ENCODE assay signal across 20 mouse cellular contexts in genomic region chr9:70688301-70688968, GRCm38 (mm10). TPM values are rescaled to one million over a fixed set of nuclear protein-coding genes. Genes with fewer than 3 reads are reported as not detected.
DNase-seq lines count a peak whose midpoint lies in the region; ATAC-seq and TF ChIP-seq lines count a peak whose summit lies in the region.
"Had no signal": no experiment of that assay in that cellular context is flagged by ENCODE, and none has a peak within 500 bp of the region (broad histone marks: within the 10 kb centered on the region; RNA-seq: fewer than 3 reads in every experiment).

No protein-coding gene starts in this region.

- H3K4me3 ChIP-seq in heart, embryonic 12.5 days: no peak overlapping the region
- H3K4me3 ChIP-seq in heart, adult 2 months: no peak overlapping the region
- H3K4me3 ChIP-seq: embryonic facial prominence, embryonic 15.5 days; forebrain, embryonic 13.5 days; heart, embryonic 10.5 days; hindbrain, embryonic 13.5 days; limb, embryonic 15.5 days; midbrain, embryonic 13.5 days had no signal

- H3K4me1 ChIP-seq in heart, embryonic 12.5 days (replicated peaks): peaks cover 43% of the 10 kb centered on the region
- peaks cover 10% of the 10 kb centered on the region for H3K4me1 ChIP-seq in heart, adult 2 months (ENCODE audit: control insufficient read depth, insufficient read depth, low read length)
- H3K4me1 ChIP-seq: embryonic facial prominence, embryonic 15.5 days; forebrain, embryonic 13.5 days; hindbrain, embryonic 13.5 days; limb, embryonic 15.5 days had no signal

- H3K9ac ChIP-seq in heart, embryonic 12.5 days: no peak overlapping the region
- H3K9ac ChIP-seq in heart, adult 2 months (ENCODE audit: low read depth, low read length): no peak overlapping the region
- H3K9ac ChIP-seq: embryonic facial prominence, embryonic 15.5 days; forebrain, embryonic 13.5 days; hindbrain, embryonic 13.5 days; limb, embryonic 15.5 days; midbrain, embryonic 13.5 days had no signal

- intact Hi-C loops in heart, adult 2 months (cut with DNase I): loop anchor here (5.0 kb wide), 1 partner anchor 189 kb away; no protein-coding TSS in a partner anchor

- TF ChIP-seq POLR2A in heart, adult 2 months (IDR thresholded peaks at IDR 0.05; ENCODE audit: insufficient read depth, low read depth, low read length): no peak

- H3K79me2 ChIP-seq in heart, adult 2 months (replicated peaks; ENCODE audit: control insufficient read depth, insufficient read depth, low read length): peaks cover 5% of the 10 kb centered on the region

- TF ChIP-seq EP300 in heart, adult 2 months (IDR thresholded peaks at IDR 0.05; ENCODE audit: insufficient read depth, low read depth, low read length): no peak

- no peaks in the 10 kb centered on the region for H3K27me3 ChIP-seq in heart, embryonic 12.5 days (replicated peaks)
- no peaks in the 10 kb centered on the region for H3K27me3 ChIP-seq in heart, adult 2 months (ENCODE audit: control insufficient read depth, insufficient read depth, low read length)
- H3K27me3 ChIP-seq: embryonic facial prominence, embryonic 15.5 days; forebrain, embryonic 13.5 days; hindbrain, embryonic 13.5 days; limb, embryonic 15.5 days; midbrain, embryonic 13.5 days had no signal

- no peak overlapping the region for H3K4me2 ChIP-seq in heart, embryonic 12.5 days
- H3K4me2 ChIP-seq: embryonic facial prominence, embryonic 15.5 days; forebrain, embryonic 13.5 days; hindbrain, embryonic 13.5 days; limb, embryonic 15.5 days; midbrain, embryonic 13.5 days had no signal

- TF ChIP-seq CTCF in heart, adult 2 months (IDR thresholded peaks at IDR 0.05): no peak

- 40% methylated on average over 2 of the region's 2 CpGs for WGBS in heart, embryonic 12.5 days
- whole genome bisulfite sequencing in heart, adult 2 months: 59% methylated on average over 2 of the region's 2 CpGs

- DNase-seq in heart, adult 2 months: no peak
- peak; percentile 93 for DNase-seq in 416B (ENCODE audit: low read depth)
- peak; percentile 57 for DNase-seq in Muller cell, postnatal 12 days (ENCODE audit: inconsistent ontology term)
- no peak for DNase-seq in right cerebral cortex, postnatal 25 days
- DNase-seq: adrenal gland, postnatal 10 days; cerebellum, adult 8-10 months; kidney, postnatal 10 days; lung, postnatal 4 days; thymus, postnatal 14 days had no signal

- ATAC-seq in heart, embryonic 12.5 days (ENCODE audit: insufficient number of reproducible peaks, low FRiP score): peak; percentile 51; the same call in 1 of the 2 replicates
- peak; percentile 71 for ATAC-seq in megakaryocyte progenitor cell, adult 5-6 weeks (replicated peaks; ENCODE audit: poor library complexity)
- ATAC-seq in CD4-positive, CD25-positive, alpha-beta regulatory T cell, adult 4 months: no peak
- ATAC-seq: forebrain, embryonic 13.5 days; intestine, embryonic 16.5 days; midbrain, embryonic 13.5 days had no signal

- H3K9me3 ChIP-seq in heart, embryonic 12.5 days (replicated peaks): no peaks in the 10 kb centered on the region
- H3K9me3 ChIP-seq: embryonic facial prominence, embryonic 15.5 days; forebrain, embryonic 13.5 days; heart, embryonic 10.5 days; hindbrain, embryonic 13.5 days; limb, embryonic 15.5 days; midbrain, embryonic 13.5 days had no signal

- H3K27ac ChIP-seq in heart, embryonic 12.5 days (ENCODE audit: poor library complexity, severe bottlenecking): no peak overlapping the region; the same call in 1 of the 2 replicates
- H3K27ac ChIP-seq in heart, adult 2 months: no peak overlapping the region
- H3K27ac ChIP-seq: embryonic facial prominence, embryonic 15.5 days; forebrain, embryonic 13.5 days; heart, embryonic 10.5 days; hindbrain, embryonic 13.5 days; limb, embryonic 15.5 days; midbrain, embryonic 13.5 days had no signal

- H3K36me3 ChIP-seq in heart, embryonic 12.5 days: no peaks in the 10 kb centered on the region
- H3K36me3 ChIP-seq in heart, adult 2 months (ENCODE audit: control insufficient read depth, insufficient read depth, low read length): peaks cover 24% of the 10 kb centered on the region
- H3K36me3 ChIP-seq: embryonic facial prominence, embryonic 15.5 days; heart, embryonic 10.5 days; hindbrain, embryonic 13.5 days; limb, embryonic 15.5 days; midbrain, embryonic 13.5 days had no signal

RNA-seq across cellular contexts. Expression of gene Adam10, which starts 9.6 kb away (rescaled TPM):
- polyA plus RNA-seq in heart, embryonic 12.5 days (2016; fragmentation: Nextera tagmentation; extraction: Ambion mirVana): 106 and 107 TPM in 2 replicates
- 10 to 100 TPM; 37.0 to 39.2 TPM for total RNA-seq in heart, adult 2 months (2021)
- polyA plus RNA-seq in heart, adult 2 months (2012; rRNA removed): 9.5 and 20.7 TPM in 2 replicates
- 105 and 107 TPM in 2 replicates for total RNA-seq in megakaryocyte progenitor cell, adult 5-6 weeks (2015)
- total RNA-seq in megakaryocyte progenitor cell, adult 5-6 weeks (2017): 42.0 and 51.7 TPM in 2 replicates
- polyA plus RNA-seq in CD4-positive, CD25-positive, alpha-beta regulatory T cell, adult 4 months (2017; shearing (Covaris generic)): 10 to 100 TPM; 62.4 to 65.8 TPM

RNA-seq across cellular contexts. Expression of gene Mindy2, which starts 31.5 kb away (rescaled TPM):
- 14.7 and 16.1 TPM in 2 replicates for polyA plus RNA-seq in heart, embryonic 12.5 days (2016; fragmentation: Nextera tagmentation; extraction: Ambion mirVana)
- 10 to 100 TPM; 34.8 to 36.7 TPM for total RNA-seq in heart, adult 2 months (2021)
- polyA plus RNA-seq in heart, adult 2 months (2012; rRNA removed): 7.1 and 17.7 TPM in 2 replicates
- total RNA-seq in megakaryocyte progenitor cell, adult 5-6 weeks (2015): 10.1 and 12.5 TPM in 2 replicates
- total RNA-seq in megakaryocyte progenitor cell, adult 5-6 weeks (2017): 9.9 and 11.9 TPM in 2 replicates
- polyA plus RNA-seq in CD4-positive, CD25-positive, alpha-beta regulatory T cell, adult 4 months (2017; shearing (Covaris generic)): 10 to 100 TPM in 1 of 2 experiments, 1 to 10 TPM in 1; 9.1 to 20.3 TPM

RNA-seq across cellular contexts. Expression of gene Gm10642, which starts 32.4 kb away (rescaled TPM):
- 0.36 and 0.54 TPM in 2 replicates for polyA plus RNA-seq in heart, embryonic 12.5 days (2016; fragmentation: Nextera tagmentation; extraction: Ambion mirVana)
- total RNA-seq in heart, adult 2 months (2021): under 1 TPM; 0.23 to 0.41 TPM
- polyA plus RNA-seq in heart, adult 2 months (2012; rRNA removed): 0.21 and 0.23 TPM in 2 replicates
- total RNA-seq in megakaryocyte progenitor cell, adult 5-6 weeks (2015): 0.39 TPM in 1 of 2 replicates, not detected in the other
- total RNA-seq in megakaryocyte progenitor cell, adult 5-6 weeks (2017): 0.14 and 0.92 TPM in 2 replicates
- under 1 TPM; 0.39 to 0.61 TPM for polyA plus RNA-seq in CD4-positive, CD25-positive, alpha-beta regulatory T cell, adult 4 months (2017; shearing (Covaris generic))
- total RNA-seq: gastrocnemius, adult 18-20 months had no signal

Comparison
In these comparisons a context has a peak if more than half of its experiments do, and no peak if none do; other contexts are left out.
1. DNase-seq: peak in 416B (single experiment) and Muller cell, postnatal 12 days (single experiment); none in heart, adult 2 months (0 of 2) and right cerebral cortex, postnatal 25 days (single experiment).